Mouse (Mus musculus) liver, embryonic 11.5 days (tissue): ENCODE data around the gene Gpm6a. TPM values are rescaled to one million over a fixed set of nuclear protein-coding genes. Genes with fewer than 3 reads are reported as not detected.
"Not testable (repeated sequence)": the region's sequence is repeated elsewhere in the genome, so short reads cannot be mapped to it uniquely, and the experiment has no call there.

Experiments
- ATAC-seq: fragments of 200-750 bp; cut with Nextera tagmentation; replicated peaks from 2 replicates; pipeline ENCODE4 v1.8.0; 2017; ENCODE audit warnings: moderate number of reproducible peaks, mild to moderate bottlenecking, moderate TSS enrichment, moderate library complexity; ENCODE audit not compliant: low FRiP score
- DNase-seq: peaks from one replicate; pipeline ENCODE4 v3.0.0-alpha.2; 2017; ENCODE audit warnings: low spot score
- H3K27ac ChIP-seq: fragments of 300-500 bp; sonication (generic); 2 replicates; pipeline ENCODE4 v1.5.1; 2014; ENCODE audit warnings: mild to moderate bottlenecking, low read depth, low read length, control low read depth
- H3K27me3 ChIP-seq: fragments of 300-500 bp; sonication (generic); replicated peaks from 2 replicates; pipeline ENCODE4 v1.6.1; 2014; ENCODE audit warnings: low read length, mixed read lengths; ENCODE audit not compliant: control insufficient read depth, insufficient read depth
- H3K36me3 ChIP-seq: fragments of 300-500 bp; sonication (generic); 2 replicates; pipeline ENCODE4 v1.6.1; 2014; ENCODE audit warnings: mild to moderate bottlenecking, low read length, moderate library complexity, mixed read lengths; ENCODE audit not compliant: control insufficient read depth, insufficient read depth
- H3K4me1 ChIP-seq: fragments of 300-500 bp; sonication (generic); replicated peaks from 2 replicates; pipeline ENCODE4 v1.6.1; 2014; ENCODE audit warnings: low read length, mixed read lengths; ENCODE audit not compliant: control insufficient read depth, insufficient read depth
- H3K4me2 ChIP-seq: fragments of 300-500 bp; sonication (generic); 2 replicates; pipeline ENCODE4 v1.6.1; 2014; ENCODE audit warnings: mild to moderate bottlenecking, control low read depth, moderate library complexity
- H3K4me3 ChIP-seq: fragments of 300-500 bp; sonication (generic); 2 replicates; pipeline ENCODE4 v1.5.1; 2014; ENCODE audit warnings: low read depth, low read length, control low read depth
- H3K9ac ChIP-seq: fragments of 300-500 bp; sonication (generic); 2 replicates; pipeline ENCODE4 v1.6.1; 2014; ENCODE audit warnings: low read depth, low read length, control low read depth
- H3K9me3 ChIP-seq: fragments of 300-500 bp; sonication (generic); 2 replicates; pipeline ENCODE4 v1.6.1; 2016; ENCODE audit warnings: low read length, inconsistent platforms, mixed read lengths; ENCODE audit not compliant: control insufficient read depth
- WGBS: fragments of 180-500 bp; shearing (Covaris S2); extraction: QIAGEN DNeasy Blood & Tissue Kit; methylation state at CpG from one replicate; pipeline ENCODE4 v1.1.7; 2014; 5-methylcytosine and 5-hydroxymethylcytosine counted together
- polyA plus RNA-seq: library from polyadenylated mRNA; unstranded; fragments of >200 nt; fragmentation: Nextera tagmentation; extraction: Ambion mirVana; gene quantifications from 2 replicates; pipeline ENCODE4 v1.2.1, GENCODE M21; 2014

Gpm6a gene
- polyA plus RNA-seq, 1 experiment from 2014 or later, result 5.3 TPM

GRCm38 (mm10) chr8:55028371-55028770 lies 73.7 kb downstream of the Gpm6a start:
- Histone ChIP-seq H3K9me3 (no peaks in the 10 kb centered on the region), H3K27me3 (no peaks in the 10 kb centered on the region), H3K36me3 (no peaks in the 10 kb centered on the region), H3K4me3 (no peak overlapping the region), H3K4me2 (no peak overlapping the region), H3K9ac (no peak overlapping the region), H3K27ac (no peak overlapping the region), H3K4me1 (no peaks in the 10 kb centered on the region)
- no peak for ATAC-seq
- DNase-seq, result no peak
- 87% methylated on average over 2 of the region's 2 CpGs for WGBS

- Histone ChIP-seq H3K27me3 (no peaks in the 10 kb centered on the region), H3K4me3 (no peak overlapping the region), H3K4me1 (no peaks in the 10 kb centered on the region), H3K4me2 (no peak overlapping the region), H3K9me3 (no peaks in the 10 kb centered on the region), H3K27ac (no peak overlapping the region), H3K36me3 (no peaks in the 10 kb centered on the region), H3K9ac (no peak overlapping the region)
- DNase-seq (no peak), ATAC-seq (no peak)
These were observed 76.5 kb downstream of the Gpm6a start for GRCm38 (mm10) chr8:55031099-55031498.

DNA sequence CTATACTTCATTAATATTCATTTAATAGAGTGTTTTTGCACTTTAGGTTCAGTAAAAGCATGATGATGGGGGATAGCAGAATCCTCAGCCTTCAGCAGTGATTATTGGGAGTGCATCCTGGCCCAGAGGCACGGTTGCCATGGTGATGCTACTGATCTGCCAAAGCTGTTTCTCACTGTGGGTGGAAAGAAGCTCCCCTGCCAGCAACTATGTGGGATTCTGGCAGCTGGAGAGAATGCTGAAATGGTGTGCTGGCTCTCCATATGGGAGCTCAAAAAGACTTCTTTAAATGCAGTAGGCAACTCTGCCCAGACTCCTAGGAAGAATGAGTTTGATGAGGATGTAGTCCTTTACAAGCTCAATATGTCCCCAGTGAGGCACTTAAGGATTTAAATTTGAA lies 79.7 kb downstream of the Gpm6a start:
- Histone ChIP-seq H3K36me3 (no peaks in the 10 kb centered on the region), H3K27me3 (no peaks in the 10 kb centered on the region), H3K9ac (no peak overlapping the region), H3K4me2 (no peak overlapping the region), H3K9me3 (no peaks in the 10 kb centered on the region), H3K27ac (no peak overlapping the region), H3K4me3 (no peak overlapping the region), H3K4me1 (no peaks in the 10 kb centered on the region)
- ATAC-seq, result no peak
- 8% methylated on average over 1 of the region's 1 CpGs for WGBS
- no peak for DNase-seq

DNA sequence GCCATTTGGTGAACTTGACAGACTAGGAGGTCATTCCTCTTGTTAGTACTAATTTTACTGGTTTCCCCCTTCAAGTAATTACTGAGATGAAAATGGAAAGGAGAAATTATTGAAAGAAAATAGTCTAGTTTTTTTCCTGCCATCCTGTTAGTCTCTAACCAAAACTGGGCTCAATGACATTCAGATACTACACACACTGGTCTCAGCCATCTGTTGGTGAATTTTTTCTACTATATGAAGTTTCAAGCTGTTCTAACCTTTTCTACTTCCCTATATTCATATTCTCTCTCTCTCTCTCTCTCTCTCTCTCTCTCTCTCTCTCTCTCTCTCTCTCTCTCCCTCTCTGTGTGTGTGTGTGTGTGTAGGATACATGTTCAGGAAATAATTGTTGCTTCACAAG lies 80.8 kb downstream of the Gpm6a start:
- no peak for DNase-seq
- Histone ChIP-seq H3K4me3 (no peak overlapping the region), H3K9ac (no peak overlapping the region), H3K4me1 (no peaks in the 10 kb centered on the region), H3K36me3 (no peaks in the 10 kb centered on the region), H3K9me3 (no peaks in the 10 kb centered on the region), H3K27ac (no peak overlapping the region), H3K4me2 (no peak overlapping the region), H3K27me3 (no peaks in the 10 kb centered on the region)
- no peak for ATAC-seq

GRCm38 (mm10) chr8:55042955-55043354 lies 88.3 kb downstream of the Gpm6a start:
- no peak overlapping the region for H3K4me3 ChIP-seq
- H3K27me3 ChIP-seq, result no peaks in the 10 kb centered on the region
- no peak overlapping the region for H3K4me2 ChIP-seq
- WGBS, result 32% methylated on average over 1 of the region's 1 CpGs
- no peak overlapping the region for H3K27ac ChIP-seq
- DNase-seq, result no peak
- H3K36me3 ChIP-seq, result no peaks in the 10 kb centered on the region
- H3K4me1 ChIP-seq, result no peaks in the 10 kb centered on the region
- no peaks in the 10 kb centered on the region for H3K9me3 ChIP-seq
- ATAC-seq, result no peak
- H3K9ac ChIP-seq, result no peak overlapping the region

- H3K4me2 ChIP-seq, result no peak overlapping the region
- H3K4me1 ChIP-seq, result no peaks in the 10 kb centered on the region
- ATAC-seq (no peak), DNase-seq (no peak)
- no peak overlapping the region for H3K9ac ChIP-seq
- no peaks in the 10 kb centered on the region for H3K36me3 ChIP-seq
- no peak overlapping the region for H3K4me3 ChIP-seq
- H3K27ac ChIP-seq, result no peak overlapping the region
- H3K27me3 ChIP-seq, result no peaks in the 10 kb centered on the region
- H3K9me3 ChIP-seq, result no peaks in the 10 kb centered on the region
- WGBS, result 82% methylated on average over 3 of the region's 3 CpGs
These were observed 93.8 kb downstream of the Gpm6a start for GRCm38 (mm10) chr8:55048396-55048795.

DNA sequence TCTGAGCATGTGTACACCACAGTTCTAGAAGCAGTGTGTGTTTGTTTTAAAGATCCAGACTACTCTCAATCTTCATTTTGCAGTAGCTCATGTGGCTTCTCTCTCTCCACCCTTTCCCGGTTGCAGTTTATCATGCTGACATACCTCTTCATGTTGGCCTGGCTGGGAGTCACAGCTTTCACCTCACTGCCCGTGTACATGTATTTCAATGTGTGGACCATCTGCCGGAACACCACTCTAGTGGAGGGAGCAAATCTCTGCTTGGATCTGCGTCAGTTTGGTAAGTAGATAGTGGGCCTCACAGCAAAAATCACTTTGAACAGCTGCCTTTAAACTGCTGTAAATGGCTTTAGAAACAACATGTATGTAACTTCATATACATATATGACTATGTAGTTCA lies 95.3 kb downstream of the Gpm6a start:
- no peaks in the 10 kb centered on the region for H3K36me3 ChIP-seq
- H3K27ac ChIP-seq, result no peak overlapping the region
- H3K27me3 ChIP-seq, result no peaks in the 10 kb centered on the region
- ATAC-seq (no peak), DNase-seq (no peak)
- no peaks in the 10 kb centered on the region for H3K4me1 ChIP-seq
- 85% methylated on average over 4 of the region's 4 CpGs for WGBS
- no peak overlapping the region for H3K4me2 ChIP-seq
- H3K9me3 ChIP-seq, result no peaks in the 10 kb centered on the region
- H3K9ac ChIP-seq, result no peak overlapping the region
- H3K4me3 ChIP-seq, result no peak overlapping the region

GRCm38 (mm10) chr8:55068811-55069210 lies 114.2 kb downstream of the Gpm6a start:
- DNase-seq, ATAC-seq, H3K4me1 ChIP-seq, H3K27ac ChIP-seq, H3K9me3 ChIP-seq, H3K4me3 ChIP-seq, H3K36me3 ChIP-seq, H3K9ac ChIP-seq, H3K27me3 ChIP-seq, H3K4me2 ChIP-seq: not testable (repeated sequence)
- WGBS, result 90% methylated on average over 2 of the region's 2 CpGs

- Histone ChIP-seq H3K36me3 (no peaks in the 10 kb centered on the region), H3K4me3 (no peak overlapping the region), H3K4me2 (no peak overlapping the region), H3K9me3 (no peaks in the 10 kb centered on the region), H3K27me3 (no peaks in the 10 kb centered on the region), H3K4me1 (no peaks in the 10 kb centered on the region), H3K27ac (no peak overlapping the region), H3K9ac (no peak overlapping the region)
- no peak for ATAC-seq
- 89% methylated on average over 10 of the region's 10 CpGs for WGBS
- no peak for DNase-seq
These were observed 118.8 kb downstream of the Gpm6a start for GRCm38 (mm10) chr8:55073481-55073880.
